Mouse (Mus musculus) liver, embryonic 11.5 days (tissue): Measurements from ENCODE around the gene Zmynd8. TPM values are rescaled to one million over a fixed set of nuclear protein-coding genes. Genes with fewer than 3 reads are reported as not detected.
A peak's percentile ranks its signal among the peaks of the same experiment; 100 is the strongest.

Experiments
- ATAC-seq: fragments of 200-750 bp; cut with Nextera tagmentation; replicated peaks from 2 replicates; pipeline ENCODE4 v1.8.0; 2017; ENCODE audit warnings: moderate number of reproducible peaks, mild to moderate bottlenecking, moderate TSS enrichment, moderate library complexity; ENCODE audit not compliant: low FRiP score
- DNase-seq: peaks from one replicate; pipeline ENCODE4 v3.0.0-alpha.2; 2017; ENCODE audit warnings: low spot score
- H3K27ac ChIP-seq: fragments of 300-500 bp; sonication (generic); 2 replicates; pipeline ENCODE4 v1.5.1; 2014; ENCODE audit warnings: mild to moderate bottlenecking, low read depth, low read length, control low read depth
- H3K27me3 ChIP-seq: fragments of 300-500 bp; sonication (generic); replicated peaks from 2 replicates; pipeline ENCODE4 v1.6.1; 2014; ENCODE audit warnings: low read length, mixed read lengths; ENCODE audit not compliant: control insufficient read depth, insufficient read depth
- H3K36me3 ChIP-seq: fragments of 300-500 bp; sonication (generic); 2 replicates; pipeline ENCODE4 v1.6.1; 2014; ENCODE audit warnings: mild to moderate bottlenecking, low read length, moderate library complexity, mixed read lengths; ENCODE audit not compliant: control insufficient read depth, insufficient read depth
- H3K4me1 ChIP-seq: fragments of 300-500 bp; sonication (generic); replicated peaks from 2 replicates; pipeline ENCODE4 v1.6.1; 2014; ENCODE audit warnings: low read length, mixed read lengths; ENCODE audit not compliant: control insufficient read depth, insufficient read depth
- H3K4me2 ChIP-seq: fragments of 300-500 bp; sonication (generic); 2 replicates; pipeline ENCODE4 v1.6.1; 2014; ENCODE audit warnings: mild to moderate bottlenecking, control low read depth, moderate library complexity
- H3K4me3 ChIP-seq: fragments of 300-500 bp; sonication (generic); 2 replicates; pipeline ENCODE4 v1.5.1; 2014; ENCODE audit warnings: low read depth, low read length, control low read depth
- H3K9ac ChIP-seq: fragments of 300-500 bp; sonication (generic); 2 replicates; pipeline ENCODE4 v1.6.1; 2014; ENCODE audit warnings: low read depth, low read length, control low read depth
- H3K9me3 ChIP-seq: fragments of 300-500 bp; sonication (generic); 2 replicates; pipeline ENCODE4 v1.6.1; 2016; ENCODE audit warnings: low read length, inconsistent platforms, mixed read lengths; ENCODE audit not compliant: control insufficient read depth
- WGBS: fragments of 180-500 bp; shearing (Covaris S2); extraction: QIAGEN DNeasy Blood & Tissue Kit; methylation state at CpG from one replicate; pipeline ENCODE4 v1.1.7; 2014; 5-methylcytosine and 5-hydroxymethylcytosine counted together
- polyA plus RNA-seq: library from polyadenylated mRNA; unstranded; fragments of >200 nt; fragmentation: Nextera tagmentation; extraction: Ambion mirVana; gene quantifications from 2 replicates; pipeline ENCODE4 v1.2.1, GENCODE M21; 2014

Zmynd8 gene
- polyA plus RNA-seq, 1 experiment from 2014 or later = 55.8 TPM

DNA sequence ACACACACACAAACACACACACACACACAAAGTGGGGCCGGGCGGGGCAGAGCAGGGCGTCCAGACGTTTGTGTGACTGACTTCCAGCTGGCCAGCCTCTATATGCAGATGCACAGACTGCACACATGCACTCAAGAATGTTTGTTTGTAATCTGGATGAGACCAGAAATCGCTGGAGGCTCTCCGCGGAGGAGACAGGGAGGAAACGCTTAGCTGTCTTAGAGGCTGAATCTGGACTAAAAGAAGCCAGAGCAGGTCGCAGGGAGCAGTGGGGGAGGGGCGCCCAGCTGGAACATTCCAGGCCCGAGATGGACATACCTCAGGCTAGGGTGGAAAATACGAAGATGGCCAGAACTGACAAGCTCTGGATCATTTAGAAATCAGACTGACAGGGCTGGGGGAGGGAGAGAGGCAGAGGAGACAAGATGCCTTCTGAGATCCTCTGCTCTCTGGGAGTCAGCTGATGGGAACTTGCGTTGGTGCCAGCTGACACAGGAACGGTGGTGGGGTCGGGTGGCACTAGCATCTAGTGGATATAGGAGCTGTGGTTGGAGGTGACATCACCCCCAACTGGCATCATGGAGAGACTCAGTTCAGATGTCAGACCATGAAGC lies 7.6 kb upstream of the Zmynd8 start:
- Histone ChIP-seq H3K4me2 (no peak overlapping the region), H3K9ac (no peak overlapping the region), H3K4me3 (no peak overlapping the region), H3K27me3 (no peaks in the 10 kb centered on the region), H3K9me3 (no peaks in the 10 kb centered on the region), H3K36me3 (no peaks in the 10 kb centered on the region), H3K27ac (no peak overlapping the region), H3K4me1 (peaks cover 4% of the 10 kb centered on the region; the same call in 1 of the 2 replicates)
- no peak for DNase-seq
- ATAC-seq = no peak
- WGBS = 32% methylated on average over 15 of the region's 15 CpGs

DNA sequence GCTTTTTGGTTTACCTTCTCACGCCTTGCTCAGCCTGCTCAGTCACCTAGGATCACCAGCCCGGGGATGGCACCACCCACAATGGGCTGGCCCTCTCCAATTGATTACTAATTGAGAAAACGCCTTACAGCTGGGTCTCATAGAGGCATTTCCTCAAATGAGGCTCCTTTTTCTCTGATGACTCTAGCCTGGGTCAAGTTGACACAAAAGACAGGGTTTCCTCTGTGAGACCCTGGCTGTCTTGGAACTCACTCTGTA lies 2.2 kb upstream of the Zmynd8 start:
- peaks cover 40% of the 10 kb centered on the region for H3K4me1 ChIP-seq
- no peak overlapping the region for H3K9ac ChIP-seq
- H3K4me3 ChIP-seq = no peak overlapping the region
- WGBS = 31% methylated on average over 3 of the region's 3 CpGs
- H3K9me3 ChIP-seq = no peaks in the 10 kb centered on the region
- H3K27me3 ChIP-seq = no peaks in the 10 kb centered on the region
- DNase-seq (no peak), ATAC-seq (no peak)
- no peaks in the 10 kb centered on the region for H3K36me3 ChIP-seq
- no peak overlapping the region for H3K27ac ChIP-seq
- peak overlapping the region; percentile 65 for H3K4me2 ChIP-seq

DNA sequence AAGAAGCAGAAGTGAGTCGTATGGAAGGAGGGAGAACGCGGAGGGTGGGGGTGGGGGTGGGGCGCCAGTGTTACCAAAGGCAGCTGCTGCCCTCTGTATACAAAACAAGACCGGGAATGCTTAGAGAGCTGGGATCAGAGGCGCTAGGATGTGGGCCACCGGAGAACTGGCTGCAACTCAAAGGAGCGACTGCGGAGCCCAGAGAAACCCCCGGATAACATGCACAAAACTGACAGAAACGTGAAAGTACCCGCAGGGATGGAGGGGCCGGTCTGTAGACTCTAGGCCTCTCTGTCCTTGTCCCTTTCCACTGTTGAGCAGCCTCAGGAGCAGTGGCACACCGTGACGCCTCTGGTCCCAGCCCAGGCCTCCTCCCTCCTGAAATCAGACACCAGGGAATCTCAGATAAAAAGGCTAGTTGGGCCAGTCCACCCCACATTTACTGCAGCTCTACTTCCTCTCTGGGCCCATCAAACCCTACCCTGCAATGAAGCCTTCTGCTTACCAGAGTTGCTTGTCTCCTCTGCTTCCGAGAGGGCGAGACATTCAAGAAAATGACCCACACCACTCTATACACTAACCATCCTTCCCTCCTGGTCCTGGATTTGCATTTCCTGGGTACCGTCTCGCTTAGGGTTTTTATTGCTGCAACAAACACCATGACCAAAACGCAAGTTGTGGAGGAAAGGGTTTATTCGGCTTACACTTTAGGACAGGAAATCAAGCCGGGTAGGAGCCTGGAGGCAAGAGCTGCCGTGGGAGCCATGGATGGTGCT lies 1.7 kb upstream of the Zmynd8 start:
- peak overlapping the region; percentile 65 for H3K4me2 ChIP-seq
- ATAC-seq = no peak
- peaks cover 44% of the 10 kb centered on the region for H3K4me1 ChIP-seq
- no peaks in the 10 kb centered on the region for H3K27me3 ChIP-seq
- H3K36me3 ChIP-seq = no peaks in the 10 kb centered on the region
- peak overlapping the region; percentile 72 for H3K27ac ChIP-seq
- H3K9me3 ChIP-seq = no peaks in the 10 kb centered on the region
- no peak overlapping the region for H3K4me3 ChIP-seq
- no peak for DNase-seq
- H3K9ac ChIP-seq = peak overlapping the region; percentile 13; the same call in 1 of the 2 replicates
- 21% methylated on average over 23 of the region's 23 CpGs for WGBS

DNA sequence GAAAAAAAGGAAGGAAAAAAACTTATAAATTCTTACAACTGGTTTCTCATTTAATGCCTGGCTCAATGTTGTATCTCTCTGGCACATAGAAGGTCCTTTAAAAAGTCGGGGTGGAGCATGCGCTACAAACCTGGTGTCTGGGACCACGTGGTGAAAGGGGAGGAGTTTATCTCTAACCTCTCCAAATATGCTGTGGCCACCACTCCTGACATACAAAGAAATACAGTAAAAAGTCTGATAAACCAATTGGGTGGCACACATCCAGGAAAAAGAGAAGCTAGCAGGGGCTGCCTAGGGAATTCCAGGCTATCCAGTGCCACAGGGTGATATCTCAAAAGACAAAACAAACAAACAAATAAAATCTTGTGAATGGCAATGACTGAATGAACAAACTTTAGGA lies 1.1 kb upstream of the Zmynd8 start:
- no peak overlapping the region for H3K9ac ChIP-seq
- DNase-seq = no peak
- no peaks in the 10 kb centered on the region for H3K9me3 ChIP-seq
- H3K36me3 ChIP-seq = no peaks in the 10 kb centered on the region
- peak overlapping the region; percentile 77 for H3K27ac ChIP-seq
- H3K4me3 ChIP-seq = no peak overlapping the region
- peak; percentile 72 for ATAC-seq
- no peaks in the 10 kb centered on the region for H3K27me3 ChIP-seq
- H3K4me2 ChIP-seq = peak overlapping the region; percentile 65
- H3K4me1 ChIP-seq = peaks cover 48% of the 10 kb centered on the region
- WGBS = 18% methylated on average over 3 of the region's 3 CpGs

DNA sequence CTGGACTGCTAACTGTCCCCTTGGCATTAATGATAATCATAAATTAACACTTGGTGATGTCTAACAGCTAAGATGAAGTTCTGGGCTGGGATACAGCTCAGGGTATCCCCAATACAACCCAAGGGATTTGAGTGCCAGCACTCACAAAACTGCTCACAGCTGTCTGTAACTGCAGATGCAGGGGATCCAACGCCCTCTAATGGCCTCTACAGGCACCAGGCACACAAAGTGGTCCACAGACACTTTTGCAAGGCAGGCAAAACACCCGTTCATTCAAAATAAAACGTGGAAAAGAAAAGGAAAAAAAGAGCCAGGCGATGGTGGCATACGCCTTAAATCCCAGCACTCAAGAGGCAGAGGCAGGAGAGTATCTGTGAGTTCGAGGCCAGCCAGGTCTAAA lies 658 bp upstream of the Zmynd8 start:
- ATAC-seq = no peak
- DNase-seq = no peak
- peaks cover 50% of the 10 kb centered on the region for H3K4me1 ChIP-seq
- H3K27ac ChIP-seq = peak overlapping the region; percentile 77
- H3K4me3 ChIP-seq = no peak overlapping the region
- no peaks in the 10 kb centered on the region for H3K36me3 ChIP-seq
- H3K4me2 ChIP-seq = peak overlapping the region; percentile 65
- 0 out of 2 replicates have a peak overlapping the region, but pooled peaks have one; percentile 47 for H3K9ac ChIP-seq
- H3K27me3 ChIP-seq = no peaks in the 10 kb centered on the region
- H3K9me3 ChIP-seq = no peaks in the 10 kb centered on the region
- 47% methylated on average over 6 of the region's 6 CpGs for WGBS

DNA sequence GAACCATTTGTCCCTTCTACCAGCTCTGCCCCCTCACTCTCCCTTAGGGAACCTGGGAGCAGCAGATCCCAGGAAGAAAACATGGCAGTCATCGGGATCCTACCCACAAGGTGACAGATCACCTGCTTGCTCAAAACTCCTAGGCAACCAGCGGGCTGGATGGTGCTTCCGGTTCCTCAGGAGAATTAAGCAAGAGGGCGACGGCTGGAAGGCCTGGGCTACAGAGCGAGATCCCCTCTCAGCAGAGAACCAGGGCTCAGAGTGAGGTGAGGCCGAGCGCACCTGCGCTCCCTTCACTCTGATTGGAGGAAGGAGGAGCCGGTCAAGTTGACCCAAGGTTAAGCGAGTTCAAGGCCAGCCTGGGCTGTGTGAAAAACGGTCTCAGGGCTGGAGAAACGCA lies 2.6 kb downstream of the Zmynd8 start:
- WGBS = 68% methylated on average over 13 of the region's 13 CpGs

DNA sequence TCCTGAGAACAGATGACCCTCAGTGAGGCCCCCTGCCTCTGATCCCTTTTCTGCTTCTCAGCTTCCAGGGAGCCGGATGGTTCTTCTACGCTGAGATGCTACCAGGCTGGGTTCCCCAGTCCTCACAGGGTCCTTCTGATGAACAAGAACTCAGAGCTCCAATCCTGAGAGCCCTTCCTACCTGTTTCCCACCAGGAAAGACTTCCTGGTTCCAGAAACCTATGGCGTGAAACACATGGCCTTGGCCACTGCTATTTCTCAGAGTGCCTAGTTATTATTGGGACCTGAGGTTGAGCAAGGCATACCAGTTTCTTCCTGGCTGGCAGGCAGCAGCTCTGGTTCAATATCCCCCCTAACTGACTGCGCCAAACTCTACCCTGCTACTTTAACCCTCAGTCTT lies 3.1 kb downstream of the Zmynd8 start:
- Histone ChIP-seq H3K4me1 (peaks cover 56% of the 10 kb centered on the region), H3K9ac (0 out of 2 replicates have a peak overlapping the region, but pooled peaks have one; percentile 27), H3K27ac (no peak overlapping the region; the same call in 1 of the 2 replicates), H3K4me3 (no peak overlapping the region), H3K36me3 (no peaks in the 10 kb centered on the region), H3K27me3 (no peaks in the 10 kb centered on the region), H3K4me2 (peak overlapping the region; percentile 36), H3K9me3 (no peaks in the 10 kb centered on the region)
- 86% methylated on average over 4 of the region's 4 CpGs for WGBS
- ATAC-seq (no peak), DNase-seq (no peak)

More for the DNA sequence above, 2.6 kb downstream of the Zmynd8 start:
- Histone ChIP-seq H3K9me3 (no peaks in the 10 kb centered on the region), H3K36me3 (no peaks in the 10 kb centered on the region), H3K4me3 (no peak overlapping the region), H3K4me1 (peaks cover 60% of the 10 kb centered on the region), H3K27me3 (no peaks in the 10 kb centered on the region), H3K27ac (no peak overlapping the region), H3K4me2 (peak overlapping the region; percentile 36), H3K9ac (peak overlapping the region; percentile 27; the same call in 1 of the 2 replicates)
- DNase-seq = no peak
- ATAC-seq = no peak

DNA sequence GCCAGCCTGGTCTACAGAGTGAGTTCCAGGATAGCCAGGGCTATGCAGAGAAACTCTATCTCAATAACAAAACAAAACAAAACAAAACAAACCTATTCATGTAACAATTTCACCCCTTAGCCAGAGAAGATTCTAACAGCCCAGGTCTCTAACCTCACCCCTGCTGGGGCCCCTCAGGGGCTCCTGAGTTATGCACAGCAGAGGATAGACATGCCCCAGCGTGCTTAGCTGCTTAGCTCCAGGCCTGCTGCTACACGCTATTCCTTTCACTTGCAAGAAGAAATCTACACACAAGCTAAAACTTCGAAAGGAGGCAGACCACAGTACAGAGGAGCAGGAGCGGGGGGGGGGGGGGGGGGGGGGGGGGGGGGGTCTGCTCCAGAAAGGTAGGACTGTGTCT lies 4.3 kb downstream of the Zmynd8 start:
- no peaks in the 10 kb centered on the region for H3K27me3 ChIP-seq
- no peaks in the 10 kb centered on the region for H3K9me3 ChIP-seq
- 34% methylated on average over 3 of the region's 4 CpGs for WGBS
- no peaks in the 10 kb centered on the region for H3K36me3 ChIP-seq
- H3K27ac ChIP-seq = peak overlapping the region; percentile 64
- ATAC-seq = no peak
- H3K9ac ChIP-seq = peak overlapping the region; percentile 48; the same call in 1 of the 2 replicates
- H3K4me2 ChIP-seq = peak overlapping the region; percentile 27; the same call in 1 of the 2 replicates
- no peak overlapping the region for H3K4me3 ChIP-seq
- peaks cover 56% of the 10 kb centered on the region for H3K4me1 ChIP-seq
- DNase-seq = no peak

DNA sequence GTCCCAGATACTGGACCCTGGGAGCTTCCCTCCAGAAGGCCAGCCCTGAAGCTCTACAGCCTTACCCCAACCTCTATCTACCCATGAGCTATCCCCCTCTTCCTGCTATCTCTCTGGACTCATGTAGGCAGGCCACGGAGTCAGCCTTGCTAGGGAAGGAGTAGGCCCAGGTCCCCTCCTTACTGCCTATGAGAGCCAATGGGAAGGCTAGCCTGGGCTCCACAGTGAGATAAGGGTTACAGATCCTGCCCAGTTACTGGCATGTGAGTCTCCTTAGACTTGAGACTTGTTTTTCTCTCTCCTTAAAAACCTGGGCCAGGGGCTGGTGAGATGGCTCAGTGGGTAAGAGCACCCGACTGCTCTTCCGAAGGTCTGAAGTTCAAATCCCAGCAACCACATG lies 5.6 kb downstream of the Zmynd8 start:
- DNase-seq (no peak), ATAC-seq (peak; percentile 62)
- no peaks in the 10 kb centered on the region for H3K9me3 ChIP-seq
- no peaks in the 10 kb centered on the region for H3K27me3 ChIP-seq
- peaks cover 56% of the 10 kb centered on the region for H3K4me1 ChIP-seq
- WGBS = 72% methylated on average over 3 of the region's 3 CpGs
- no peak overlapping the region for H3K9ac ChIP-seq
- peak overlapping the region; percentile 51 for H3K27ac ChIP-seq
- H3K36me3 ChIP-seq = no peaks in the 10 kb centered on the region
- no peak overlapping the region for H3K4me3 ChIP-seq
- no peak overlapping the region for H3K4me2 ChIP-seq
